Mouse (Mus musculus): ENCODE results near the gene Nit2. TPM values are rescaled to one million over a fixed set of nuclear protein-coding genes. Genes with fewer than 3 reads are reported as not detected.
"Not testable (repeated sequence)": the region's sequence is repeated elsewhere in the genome, so short reads cannot be mapped to it uniquely, and the experiment has no call there.

Gene Nit2
- polyA plus RNA-seq, 1 experiment: 13.1 TPM

DNA sequence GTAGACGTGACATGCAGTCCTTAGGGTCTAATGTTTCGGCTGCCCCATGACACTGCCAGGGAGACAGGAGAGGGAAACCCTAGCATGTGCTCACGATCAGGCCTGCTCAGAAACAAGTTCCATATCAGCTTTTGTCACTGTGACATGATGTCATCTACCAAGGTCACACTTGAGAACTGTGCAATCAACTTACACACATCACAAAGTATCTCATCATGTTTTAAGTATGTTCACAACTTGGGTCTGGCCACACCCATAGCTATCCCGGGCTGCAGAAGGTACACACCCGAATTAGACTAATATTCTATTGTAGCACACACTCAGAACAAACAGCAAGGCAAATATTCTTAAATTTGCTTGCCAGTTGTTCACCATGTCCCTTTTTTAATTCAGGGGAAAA, 14.9 kb upstream of the Nit2 start:
- WGBS: 77% methylated on average over 5 of the region's 5 CpGs

DNA sequence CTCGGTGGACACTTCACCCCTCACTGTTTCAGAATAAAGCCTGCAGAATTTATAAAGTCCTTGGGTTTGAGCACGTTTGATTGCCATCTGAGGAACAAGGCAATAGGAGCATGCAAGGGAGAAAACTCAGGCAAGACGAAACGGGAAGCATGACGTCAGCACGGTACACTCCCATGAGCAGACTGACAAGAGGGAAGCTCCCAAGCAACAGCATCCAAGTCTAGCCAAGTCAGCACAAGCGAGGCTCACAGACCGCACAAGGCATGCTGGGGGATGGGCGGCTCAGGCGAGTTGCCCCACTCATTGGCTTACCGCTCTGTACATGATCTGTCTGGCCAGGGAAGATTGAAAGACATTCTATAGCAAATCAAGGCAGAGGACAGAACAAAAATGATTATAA, 14.0 kb upstream of the Nit2 start:
- no peak for TF ChIP-seq POLR2A (IDR thresholded peaks at IDR 0.05; ENCODE audit: borderline replicate concordance, extremely low read depth, low read depth, low read length)
- TF ChIP-seq CTCF (IDR thresholded peaks at IDR 0.05; ENCODE audit: insufficient read depth, low read length): no peak

More for the DNA sequence above, 14.9 kb upstream of the Nit2 start:
- no peak for TF ChIP-seq POLR2A (IDR thresholded peaks at IDR 0.05; ENCODE audit: borderline replicate concordance, extremely low read depth, low read depth, low read length)
- TF ChIP-seq CTCF (IDR thresholded peaks at IDR 0.05; ENCODE audit: insufficient read depth, low read length): no peak
- DNase-seq: no peak
- Histone ChIP-seq H3K4me1 (ENCODE audit: control insufficient read depth, insufficient read depth, low read length) (no peaks in the 10 kb centered on the region), H3K4me3 (replicated peaks; ENCODE audit: extremely low read depth, low read depth, low read length) (no peak overlapping the region)

DNA sequence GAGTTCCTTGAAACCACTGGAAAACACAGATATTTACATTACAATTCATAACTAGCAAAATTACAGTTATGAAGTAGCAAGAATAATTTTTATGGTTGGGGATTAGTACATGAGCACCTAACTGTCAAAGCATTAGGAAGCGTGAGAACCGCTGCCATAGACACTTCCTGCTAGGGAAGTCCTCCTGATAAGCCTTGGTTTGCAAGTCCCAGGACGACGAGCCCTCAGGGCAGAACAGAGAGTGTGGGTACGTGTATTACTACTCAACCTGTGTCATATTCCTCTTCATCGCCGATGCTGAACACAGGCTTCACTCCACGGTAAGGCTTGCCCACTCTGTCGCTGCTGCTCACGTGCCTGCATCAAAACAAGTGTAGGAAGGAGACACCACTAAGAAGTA, 10.5 kb upstream of the Nit2 start:
- no peaks in the 10 kb centered on the region for H3K4me1 ChIP-seq (ENCODE audit: control insufficient read depth, insufficient read depth, low read length)
- no peak overlapping the region for H3K4me3 ChIP-seq (replicated peaks; ENCODE audit: extremely low read depth, low read depth, low read length)
- no peak for TF ChIP-seq POLR2A (IDR thresholded peaks at IDR 0.05; ENCODE audit: borderline replicate concordance, extremely low read depth, low read depth, low read length)
- no peak for TF ChIP-seq CTCF (IDR thresholded peaks at IDR 0.05; ENCODE audit: insufficient read depth, low read length)
- DNase-seq: no peak
- 81% methylated on average over 10 of the region's 10 CpGs for WGBS

More for the DNA sequence above, 14.0 kb upstream of the Nit2 start:
- DNase-seq: no peak
- H3K4me3 ChIP-seq (replicated peaks; ENCODE audit: extremely low read depth, low read depth, low read length): no peak overlapping the region
- no peaks in the 10 kb centered on the region for H3K4me1 ChIP-seq (ENCODE audit: control insufficient read depth, insufficient read depth, low read length)
- 82% methylated on average over 11 of the region's 11 CpGs for WGBS

- peak; percentile 55 for TF ChIP-seq CTCF (IDR thresholded peaks at IDR 0.05; ENCODE audit: insufficient read depth, low read length)
- no peak for TF ChIP-seq POLR2A (IDR thresholded peaks at IDR 0.05; ENCODE audit: borderline replicate concordance, extremely low read depth, low read depth, low read length)
- 63% methylated on average over 2 of the region's 2 CpGs for WGBS
- DNase-seq: no peak
- Histone ChIP-seq H3K4me1 (ENCODE audit: control insufficient read depth, insufficient read depth, low read length) (no peaks in the 10 kb centered on the region), H3K4me3 (replicated peaks; ENCODE audit: extremely low read depth, low read depth, low read length) (no peak overlapping the region)
Measured at GRCm38 (mm10) chr16:57177254-57177653, 10.1 kb upstream of the Nit2 start.

DNA sequence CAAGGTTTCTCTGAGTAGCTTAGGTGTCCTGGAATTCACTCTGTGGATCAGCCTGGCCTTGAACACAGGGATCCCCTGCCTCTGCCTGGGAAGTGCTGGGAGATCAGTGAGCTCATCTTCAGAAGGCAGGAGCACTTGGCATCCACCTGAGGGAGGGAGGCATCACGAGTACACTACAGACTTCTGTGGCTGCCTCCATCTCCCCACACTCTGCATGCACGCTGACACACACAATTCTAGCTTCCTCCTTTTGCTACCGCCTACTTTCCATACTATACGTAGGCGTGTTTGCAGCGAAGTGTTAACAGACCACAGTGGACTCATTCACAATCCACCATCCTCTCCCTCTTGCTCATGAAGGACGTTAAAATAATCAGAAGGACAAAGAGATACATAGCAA, 9.1 kb upstream of the Nit2 start:
- DNase-seq: no peak
- no peak overlapping the region for H3K4me3 ChIP-seq (replicated peaks; ENCODE audit: extremely low read depth, low read depth, low read length)
- WGBS: 84% methylated on average over 7 of the region's 7 CpGs
- H3K4me1 ChIP-seq (ENCODE audit: control insufficient read depth, insufficient read depth, low read length): no peaks in the 10 kb centered on the region
- TF ChIP-seq CTCF (IDR thresholded peaks at IDR 0.05; ENCODE audit: insufficient read depth, low read length): no peak
- no peak for TF ChIP-seq POLR2A (IDR thresholded peaks at IDR 0.05; ENCODE audit: borderline replicate concordance, extremely low read depth, low read depth, low read length)

GRCm38 (mm10) chr16:57175751-57176150, 8.6 kb upstream of the Nit2 start:
- TF ChIP-seq CTCF (IDR thresholded peaks at IDR 0.05; ENCODE audit: insufficient read depth, low read length) (no peak), POLR2A (IDR thresholded peaks at IDR 0.05; ENCODE audit: borderline replicate concordance, extremely low read depth, low read depth, low read length) (no peak)
- 85% methylated on average over 2 of the region's 2 CpGs for WGBS
- Histone ChIP-seq H3K4me1 (ENCODE audit: control insufficient read depth, insufficient read depth, low read length) (no peaks in the 10 kb centered on the region), H3K4me3 (replicated peaks; ENCODE audit: extremely low read depth, low read depth, low read length) (no peak overlapping the region)
- DNase-seq: no peak

- H3K4me1 ChIP-seq (ENCODE audit: control insufficient read depth, insufficient read depth, low read length); H3K4me3 ChIP-seq (replicated peaks; ENCODE audit: extremely low read depth, low read depth, low read length); DNase-seq: not testable (repeated sequence)
Measured at GRCm38 (mm10) chr16:57174480-57174879, 7.3 kb upstream of the Nit2 start.

DNA sequence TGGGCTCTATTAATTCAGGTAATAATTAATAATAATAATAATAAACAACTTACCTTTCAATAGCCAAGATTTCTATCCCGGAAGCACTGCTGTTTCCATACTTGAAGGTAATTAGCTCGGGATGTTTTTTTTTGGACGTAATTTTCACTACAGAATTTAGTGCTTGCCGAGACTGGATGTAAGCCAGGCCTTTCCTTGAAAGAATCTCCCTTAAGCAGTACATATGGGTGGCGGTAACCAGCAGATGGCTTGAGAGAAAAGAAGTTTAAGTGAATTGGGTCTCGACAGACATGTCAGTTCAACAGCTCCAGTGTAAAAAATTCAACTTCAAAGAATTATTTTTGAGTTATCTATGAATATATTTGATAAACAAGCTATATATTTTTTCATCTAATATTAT, 4.4 kb upstream of the Nit2 start:
- Histone ChIP-seq H3K4me3 (replicated peaks; ENCODE audit: extremely low read depth, low read depth, low read length) (no peak overlapping the region), H3K4me1 (ENCODE audit: control insufficient read depth, insufficient read depth, low read length) (peaks cover 5% of the 10 kb centered on the region; the same call in 1 of the 2 replicates)
- no peak for DNase-seq
- 91% methylated on average over 6 of the region's 6 CpGs for whole genome bisulfite sequencing
- no peak for TF ChIP-seq CTCF (IDR thresholded peaks at IDR 0.05; ENCODE audit: insufficient read depth, low read length)
- TF ChIP-seq POLR2A (IDR thresholded peaks at IDR 0.05; ENCODE audit: borderline replicate concordance, extremely low read depth, low read depth, low read length): no peak

GRCm38 (mm10) chr16:57171161-57171560, 4.0 kb upstream of the Nit2 start:
- 86% methylated on average over 8 of the region's 8 CpGs for whole genome bisulfite sequencing
- no peak for DNase-seq
- no peak for TF ChIP-seq CTCF (IDR thresholded peaks at IDR 0.05; ENCODE audit: insufficient read depth, low read length)
- no peak for TF ChIP-seq POLR2A (IDR thresholded peaks at IDR 0.05; ENCODE audit: borderline replicate concordance, extremely low read depth, low read depth, low read length)

GRCm38 (mm10) chr16:57168236-57168635, 1.1 kb upstream of the Nit2 start:
- Histone ChIP-seq H3K4me3 (replicated peaks; ENCODE audit: extremely low read depth, low read depth, low read length) (no peak overlapping the region), H3K4me1 (ENCODE audit: control insufficient read depth, insufficient read depth, low read length) (peaks cover 5% of the 10 kb centered on the region; the same call in 1 of the 2 replicates)
- WGBS: 72% methylated on average over 4 of the region's 4 CpGs
- DNase-seq: no peak
- TF ChIP-seq POLR2A (IDR thresholded peaks at IDR 0.05; ENCODE audit: borderline replicate concordance, extremely low read depth, low read depth, low read length) (no peak), CTCF (IDR thresholded peaks at IDR 0.05; ENCODE audit: insufficient read depth, low read length) (no peak)

More at GRCm38 (mm10) chr16:57171161-57171560, 4.0 kb upstream of the Nit2 start:
- H3K4me3 ChIP-seq (replicated peaks; ENCODE audit: extremely low read depth, low read depth, low read length): no peak overlapping the region
- H3K4me1 ChIP-seq (ENCODE audit: control insufficient read depth, insufficient read depth, low read length): peaks cover 5% of the 10 kb centered on the region; the same call in 1 of the 2 replicates
